8 mouse cellular contexts compared by ENCODE assay signal in genomic region chr4:88696237-88696884, GRCm38 (mm10). TPM values are rescaled to one million over a fixed set of nuclear protein-coding genes. Genes with fewer than 3 reads are reported as not detected.
A peak's percentile ranks its signal among the peaks of the same experiment; 100 is the strongest.
DNase-seq lines count a peak whose midpoint lies in the region; ATAC-seq and TF ChIP-seq lines count a peak whose summit lies in the region.

No protein-coding gene starts in this region.

- H3K9ac ChIP-seq in hindbrain, postnatal 0 days (replicated peaks; ENCODE audit: low read length), result no peak overlapping the region

- 21% methylated on average over 3 of the region's 3 CpGs for WGBS in hindbrain, postnatal 0 days

- intact Hi-C loops in gastrocnemius, adult 2 months (cut with DNase I), result loop anchor here (1.0 kb wide), 1 partner anchor 31 kb away; no protein-coding TSS in a partner anchor

- ATAC-seq in hindbrain, postnatal 0 days, result peak; percentile 84
- ATAC-seq in megakaryocyte progenitor cell, adult 5-6 weeks (replicated peaks; ENCODE audit: poor library complexity), result peak; percentile 96

- H3K27me3 ChIP-seq in hindbrain, postnatal 0 days (ENCODE audit: insufficient read depth, low read length), result no peaks in the 10 kb centered on the region

- DNase-seq in ZHBTc4 (ENCODE audit: low read depth, low spot score), result peak; percentile 77
- peak; percentile 76 to 85 for DNase-seq in cerebellum, postnatal 25 days
- peak; percentile 76 for DNase-seq in gastrocnemius, adult 2 months
- peak; percentile 84 for DNase-seq in hindbrain, postnatal 0 days (ENCODE audit: low spot score)
- peak; percentile 48 to 67 for DNase-seq in layer of hippocampus, postnatal 36 days
- peak; percentile 63 to 80 for DNase-seq in right cerebral cortex, adult 2 months (ENCODE audit: low spot score in 2 of 2)
- DNase-seq in urinary bladder, adult 2 months (ENCODE audit: low spot score), result peak; percentile 48

- no peak overlapping the region for H3K4me3 ChIP-seq in gastrocnemius, adult 2 months
- no peak overlapping the region for H3K4me3 ChIP-seq in hindbrain, postnatal 0 days (ENCODE audit: low read length)

- no peaks in the 10 kb centered on the region for H3K36me3 ChIP-seq in hindbrain, postnatal 0 days (ENCODE audit: insufficient read depth, low read length)

- no peak overlapping the region for H3K4me2 ChIP-seq in hindbrain, postnatal 0 days (ENCODE audit: low read depth, low read length)

- no peak; the same call in none of the 2 replicates for TF ChIP-seq CTCF in gastrocnemius, adult 2 months (IDR thresholded peaks at IDR 0.05)
- TF ChIP-seq CTCF in hindbrain, postnatal 0 days (IDR thresholded peaks at IDR 0.05; ENCODE audit: low read depth), result peak; percentile 98

- H3K27ac ChIP-seq in gastrocnemius, adult 2 months, result no peak overlapping the region
- H3K27ac ChIP-seq in hindbrain, postnatal 0 days, result no peak overlapping the region

- H3K4me1 ChIP-seq in hindbrain, postnatal 0 days (ENCODE audit: insufficient read depth, low read length), result no peaks in the 10 kb centered on the region

- no peaks in the 10 kb centered on the region for H3K9me3 ChIP-seq in hindbrain, postnatal 0 days (ENCODE audit: low read length)

RNA-seq across cellular contexts. Expression of gene Ifnab, which starts 5.2 kb away (rescaled TPM):
- not detected for total RNA-seq in gastrocnemius, adult 2 months (2021)
- not detected in 2 replicates for total RNA-seq in hindbrain, postnatal 0 days (2014; rRNA removed)
- not detected in 2 replicates for polyA plus RNA-seq in hindbrain, postnatal 0 days (2015; fragmentation: Nextera tagmentation; extraction: Ambion mirVana)
- not detected for total RNA-seq in layer of hippocampus, postnatal 36 days (2021)
- not detected in 2 replicates for total RNA-seq in megakaryocyte progenitor cell, adult 5-6 weeks (2015)
- total RNA-seq in megakaryocyte progenitor cell, adult 5-6 weeks (2017), result not detected in 2 replicates
- polyA plus RNA-seq in urinary bladder, adult 2 months (2012; rRNA removed), result not detected in 2 replicates

RNA-seq across cellular contexts. Expression of gene Ifna2, which starts 12.6 kb away (rescaled TPM):
- total RNA-seq in gastrocnemius, adult 2 months (2021), result not detected
- not detected in 2 replicates for total RNA-seq in hindbrain, postnatal 0 days (2014; rRNA removed)
- polyA plus RNA-seq in hindbrain, postnatal 0 days (2015; fragmentation: Nextera tagmentation; extraction: Ambion mirVana), result not detected in 2 replicates
- total RNA-seq in layer of hippocampus, postnatal 36 days (2021), result not detected
- total RNA-seq in megakaryocyte progenitor cell, adult 5-6 weeks (2015), result not detected in 2 replicates
- not detected in 2 replicates for total RNA-seq in megakaryocyte progenitor cell, adult 5-6 weeks (2017)
- polyA plus RNA-seq in urinary bladder, adult 2 months (2012; rRNA removed), result not detected in 2 replicates

RNA-seq across cellular contexts. Expression of gene Ifna16, which starts 19.6 kb away (rescaled TPM):
- total RNA-seq in gastrocnemius, adult 2 months (2021), result not detected
- total RNA-seq in hindbrain, postnatal 0 days (2014; rRNA removed), result not detected in 2 replicates
- polyA plus RNA-seq in hindbrain, postnatal 0 days (2015; fragmentation: Nextera tagmentation; extraction: Ambion mirVana), result not detected in 2 replicates
- not detected for total RNA-seq in layer of hippocampus, postnatal 36 days (2021)
- total RNA-seq in megakaryocyte progenitor cell, adult 5-6 weeks (2015), result not detected in 2 replicates
- not detected in 2 replicates for total RNA-seq in megakaryocyte progenitor cell, adult 5-6 weeks (2017)
- not detected in 2 replicates for polyA plus RNA-seq in urinary bladder, adult 2 months (2012; rRNA removed)

RNA-seq across cellular contexts. Expression of gene Gm26566, which starts 25.2 kb away (rescaled TPM):
- total RNA-seq in gastrocnemius, adult 2 months (2021), result under 1 TPM; 0.22 to 0.48 TPM
- total RNA-seq in hindbrain, postnatal 0 days (2014; rRNA removed), result 0.18 and 2.2 TPM in 2 replicates
- polyA plus RNA-seq in hindbrain, postnatal 0 days (2015; fragmentation: Nextera tagmentation; extraction: Ambion mirVana), result 1.4 and 1.5 TPM in 2 replicates
- total RNA-seq in layer of hippocampus, postnatal 36 days (2021), result 1 to 10 TPM in 1 of 2 experiments, under 1 TPM in 1; 0.90 to 1.5 TPM
- 0.56 TPM in 1 of 2 replicates, not detected in the other for total RNA-seq in megakaryocyte progenitor cell, adult 5-6 weeks (2015)
- total RNA-seq in megakaryocyte progenitor cell, adult 5-6 weeks (2017), result 1.2 and 1.5 TPM in 2 replicates
- 0.25 and 0.66 TPM in 2 replicates for polyA plus RNA-seq in urinary bladder, adult 2 months (2012; rRNA removed)

RNA-seq across cellular contexts. Expression of gene Klhl9, which starts 25.9 kb away (rescaled TPM):
- total RNA-seq in gastrocnemius, adult 2 months (2021), result 10 to 100 TPM; 51.6 to 58.9 TPM
- 140 TPM in 2 replicates for total RNA-seq in hindbrain, postnatal 0 days (2014; rRNA removed)
- 73.1 and 78.8 TPM in 2 replicates for polyA plus RNA-seq in hindbrain, postnatal 0 days (2015; fragmentation: Nextera tagmentation; extraction: Ambion mirVana)
- 100 to 1,000 TPM; 105 to 112 TPM for total RNA-seq in layer of hippocampus, postnatal 36 days (2021)
- total RNA-seq in megakaryocyte progenitor cell, adult 5-6 weeks (2015), result 48.8 and 49.8 TPM in 2 replicates
- total RNA-seq in megakaryocyte progenitor cell, adult 5-6 weeks (2017), result 70.2 and 85.6 TPM in 2 replicates
- polyA plus RNA-seq in urinary bladder, adult 2 months (2012; rRNA removed), result 40.0 and 42.0 TPM in 2 replicates
